In the genomic region with DNA sequence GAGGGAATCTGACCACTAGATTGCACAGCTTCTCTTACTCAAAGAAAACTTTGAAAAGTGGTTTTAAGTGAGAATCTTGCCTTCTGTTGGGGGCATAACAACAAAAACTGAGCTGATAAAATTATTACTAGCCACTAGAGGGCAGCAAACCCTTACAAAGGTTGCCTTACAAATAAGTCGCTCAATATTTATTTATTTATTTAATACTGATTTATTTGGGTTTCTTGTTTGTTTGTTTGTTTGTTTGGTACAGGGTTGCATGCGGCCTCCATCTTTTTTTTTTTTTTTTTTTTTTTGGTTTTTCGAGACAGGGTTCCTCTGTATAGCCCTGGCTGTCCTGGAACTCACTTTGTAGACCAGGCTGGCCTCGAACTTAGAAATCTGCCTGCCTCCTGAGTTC, we compare ENCODE assay signal across 8 mouse cellular contexts. TPM values are rescaled to one million over a fixed set of nuclear protein-coding genes. Genes with fewer than 3 reads are reported as not detected.
DNase-seq lines count a peak whose midpoint lies in the region; ATAC-seq lines count a peak whose summit lies in the region.

No protein-coding gene starts in this region.

- H3K4me2 ChIP-seq in heart, embryonic 11.5 days: no peak overlapping the region

- H3K9ac ChIP-seq in heart, embryonic 11.5 days (ENCODE audit: low read depth, low read length): no peak overlapping the region

- ATAC-seq in heart, embryonic 11.5 days (replicated peaks; ENCODE audit: insufficient number of reproducible peaks, low FRiP score, low TSS enrichment): no peak

- no peaks in the 10 kb centered on the region for H3K4me1 ChIP-seq in heart, embryonic 11.5 days (ENCODE audit: control insufficient read depth, insufficient read depth, low read length)

- H3K4me3 ChIP-seq in heart, embryonic 11.5 days (ENCODE audit: low read depth, low read length): no peak overlapping the region

- DNase-seq in heart, adult 18-20 months: peak; percentile 33 to 67
- DNase-seq in spleen, postnatal 36 days (ENCODE audit: low spot score in 2 of 2): peak; percentile 7 to 35
- no peak for DNase-seq in spleen, adult 12 weeks (ENCODE audit: low spot score)
- peak; percentile 44 to 81 for DNase-seq in cerebellum, postnatal 10 days
- peak; percentile 54 for DNase-seq in lung, postnatal 10 days
- no peak for DNase-seq in neural tube, embryonic 10.5 days (ENCODE audit: extremely low spot score, low spot score)
- DNase-seq in urinary bladder, postnatal 10 days (ENCODE audit: low spot score): no peak

- no peaks in the 10 kb centered on the region for H3K9me3 ChIP-seq in heart, embryonic 11.5 days (replicated peaks; ENCODE audit: control insufficient read depth, low read length)

- WGBS in heart, embryonic 11.5 days (ENCODE audit: insufficient replicate concordance): 34% methylated on average over 3 of the region's 4 CpGs

- no peaks in the 10 kb centered on the region for H3K27me3 ChIP-seq in heart, embryonic 11.5 days (ENCODE audit: control insufficient read depth, insufficient read depth, low read length)

- no peaks in the 10 kb centered on the region for H3K36me3 ChIP-seq in heart, embryonic 11.5 days (ENCODE audit: control insufficient read depth, insufficient read depth, low read length)

- H3K27ac ChIP-seq in heart, embryonic 11.5 days (ENCODE audit: low read depth, low read length): no peak overlapping the region

RNA-seq across cellular contexts. Expression of gene Mtf2, which starts 31.3 kb away (rescaled TPM):
- 1 to 10 TPM; 7.8 to 8.6 TPM for total RNA-seq in heart, adult 18-20 months (2021)
- polyA plus RNA-seq in heart, embryonic 11.5 days (2014; fragmentation: Nextera tagmentation; extraction: Ambion mirVana): 88.2 and 88.4 TPM in 2 replicates

RNA-seq across cellular contexts. Expression of gene Fam69a, which starts 47.3 kb away (rescaled TPM):
- total RNA-seq in heart, adult 18-20 months (2021): 10 to 100 TPM; 11.7 to 12.5 TPM
- 20.0 and 20.6 TPM in 2 replicates for polyA plus RNA-seq in heart, embryonic 11.5 days (2014; fragmentation: Nextera tagmentation; extraction: Ambion mirVana)

Comparison
In these comparisons a context has a peak if more than half of its experiments do, and no peak if none do; other contexts are left out.
1. DNase-seq: peak in heart, adult 18-20 months (2 of 2), spleen, postnatal 36 days (2 of 2), cerebellum, postnatal 10 days (2 of 2) and lung, postnatal 10 days (single experiment); none in spleen, adult 12 weeks (single experiment), neural tube, embryonic 10.5 days (single experiment) and urinary bladder, postnatal 10 days (single experiment).